Mouse (Mus musculus) NIH3T3 (cell line): Measurements from ENCODE around the gene Grpel1.

Source experiments
- DNase-seq: peaks from one replicate; pipeline ENCODE4 v3.0.0-alpha.2; 2012; ENCODE audit warnings: low read depth

The Grpel1 gene

GRCm38 (mm10) chr5:36464709-36465661 lies at the start of gene Grpel1:
Gene Grpel1, plus strand, starts transcription at chr5:36464998.
- DNase-seq, result peak; percentile 99

GRCm38 (mm10) chr5:36419861-36420260 lies 44.9 kb upstream of the Grpel1 start:
- DNase-seq, result no peak

GRCm38 (mm10) chr5:36422689-36423088 lies 42.1 kb upstream of the Grpel1 start:
- DNase-seq, result peak; percentile 5

- no peak for DNase-seq
Measured at GRCm38 (mm10) chr5:36424676-36425075, 40.1 kb upstream of the Grpel1 start.

- DNase-seq, result no peak
Measured at GRCm38 (mm10) chr5:36426404-36426803, 38.4 kb upstream of the Grpel1 start.

GRCm38 (mm10) chr5:36427831-36428230 lies 37.0 kb upstream of the Grpel1 start:
- peak; percentile 8 for DNase-seq

- peak; percentile 10 for DNase-seq
Measured at GRCm38 (mm10) chr5:36429551-36429950, 35.2 kb upstream of the Grpel1 start.

GRCm38 (mm10) chr5:36431711-36432110 lies 33.1 kb upstream of the Grpel1 start:
- DNase-seq, result peak; percentile 12

- DNase-seq, result no peak
Measured at GRCm38 (mm10) chr5:36434398-36434967, 30.3 kb upstream of the Grpel1 start.

GRCm38 (mm10) chr5:36436858-36437257 lies 27.9 kb upstream of the Grpel1 start:
- DNase-seq, result no peak

- no peak for DNase-seq
Measured at GRCm38 (mm10) chr5:36440741-36441140, 24.1 kb upstream of the Grpel1 start.

- DNase-seq, result no peak
Measured at GRCm38 (mm10) chr5:36444611-36445010, 20.2 kb upstream of the Grpel1 start.

GRCm38 (mm10) chr5:36445028-36445427 lies 19.8 kb upstream of the Grpel1 start:
- DNase-seq, result no peak

GRCm38 (mm10) chr5:36446166-36446890 lies 18.5 kb upstream of the Grpel1 start:
- no peak for DNase-seq

- DNase-seq, result no peak
Measured at GRCm38 (mm10) chr5:36447872-36448271, 16.9 kb upstream of the Grpel1 start.

- DNase-seq, result no peak
Measured at GRCm38 (mm10) chr5:36449710-36450358, 15.0 kb upstream of the Grpel1 start.

GRCm38 (mm10) chr5:36451119-36451518 lies 13.7 kb upstream of the Grpel1 start:
- DNase-seq, result no peak

GRCm38 (mm10) chr5:36451872-36452389 lies 12.9 kb upstream of the Grpel1 start:
- DNase-seq, result no peak

GRCm38 (mm10) chr5:36452821-36453220 lies 12.0 kb upstream of the Grpel1 start:
- DNase-seq, result no peak

GRCm38 (mm10) chr5:36457706-36458105 lies 7.1 kb upstream of the Grpel1 start:
- DNase-seq, result peak; percentile 47

GRCm38 (mm10) chr5:36458926-36459325 lies 5.9 kb upstream of the Grpel1 start:
- DNase-seq, result peak; percentile 74

- no peak for DNase-seq
Measured at GRCm38 (mm10) chr5:36460712-36461111, 4.1 kb upstream of the Grpel1 start.
